20 mouse cellular contexts compared by ENCODE assay signal in the genomic region with DNA sequence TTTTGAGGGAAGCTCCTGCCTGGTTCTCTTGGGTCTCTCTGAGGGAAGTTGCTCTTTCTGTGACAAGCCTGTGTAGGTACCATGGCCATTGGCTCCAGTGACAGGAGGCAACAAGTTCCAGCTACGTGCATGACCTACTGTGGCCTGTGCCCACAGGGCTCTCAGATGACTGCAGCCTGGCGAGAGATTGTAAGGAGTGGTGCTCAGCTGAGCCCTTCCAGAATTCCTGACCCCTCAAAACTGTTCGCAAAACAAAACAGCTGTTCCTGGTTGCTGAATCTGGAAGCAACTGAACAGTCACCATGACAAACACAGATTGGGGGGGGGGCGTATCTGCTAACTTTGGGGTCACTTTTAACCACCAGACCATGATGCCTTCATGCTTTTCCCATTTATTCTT.
"Had no signal": no experiment of that assay in that cellular context is flagged by ENCODE, and none has a peak within 500 bp of the region (broad histone marks: within the 10 kb centered on the region; RNA-seq: fewer than 3 reads in every experiment).

No protein-coding gene starts in this region.

- ATAC-seq: forebrain, embryonic 16.5 days; hindbrain, postnatal 0 days; intestine, embryonic 15.5 days; intestine, postnatal 0 days had no signal

- H3K4me1 ChIP-seq: heart, embryonic 10.5 days; heart, embryonic 12.5 days; intestine, embryonic 15.5 days had no signal

- H3K36me3 ChIP-seq: heart, embryonic 10.5 days; heart, embryonic 12.5 days; hindbrain, embryonic 13.5 days; hindbrain, embryonic 15.5 days; intestine, embryonic 15.5 days; limb, embryonic 10.5 days; limb, embryonic 12.5 days had no signal

- DNase-seq: gastrocnemius, postnatal 25 days; heart, adult 18-20 months; heart, postnatal 10 days; kidney, adult 18-20 months; kidney, adult 8-10 months; kidney, postnatal 10 days; kidney, postnatal 25 days; kidney, postnatal 4 days had no signal

- H3K4me3 ChIP-seq: heart, embryonic 10.5 days; heart, embryonic 12.5 days; hindbrain, embryonic 13.5 days; hindbrain, embryonic 15.5 days; intestine, embryonic 15.5 days; layer of hippocampus, adult 2 months; left cerebral cortex, adult 2 months; limb, embryonic 10.5 days; limb, embryonic 12.5 days had no signal

- H3K27me3 ChIP-seq: heart, embryonic 12.5 days; hindbrain, embryonic 13.5 days; hindbrain, embryonic 15.5 days; intestine, embryonic 15.5 days; limb, embryonic 12.5 days had no signal

- H3K4me2 ChIP-seq: heart, embryonic 12.5 days; hindbrain, embryonic 13.5 days; hindbrain, embryonic 15.5 days; intestine, embryonic 15.5 days; limb, embryonic 12.5 days had no signal
